Mouse (Mus musculus) kidney, embryonic 15.5 days (tissue): ENCODE measurements around the gene Inpp5b. TPM values are rescaled to one million over a fixed set of nuclear protein-coding genes. Genes with fewer than 3 reads are reported as not detected.
A peak's percentile ranks its signal among the peaks of the same experiment; 100 is the strongest.
"Not testable (repeated sequence)": the region's sequence is repeated elsewhere in the genome, so short reads cannot be mapped to it uniquely, and the experiment has no call there.

ENCODE experiments used
- ATAC-seq: fragments of 200-750 bp; cut with Nextera tagmentation; replicated peaks from 2 replicates; pipeline ENCODE4 v1.8.0; 2017; ENCODE audit warnings: moderate TSS enrichment; ENCODE audit not compliant: low FRiP score
- H3K27ac ChIP-seq: fragments of 300-500 bp; sonication (generic); 2 replicates; pipeline ENCODE4 v1.5.1; 2015; ENCODE audit warnings: mild to moderate bottlenecking, inconsistent platforms
- H3K27me3 ChIP-seq: fragments of 300-500 bp; sonication (generic); 2 replicates; pipeline ENCODE4 v1.6.1; 2015; ENCODE audit warnings: inconsistent platforms
- H3K36me3 ChIP-seq: fragments of 300-500 bp; sonication (generic); 2 replicates; pipeline ENCODE4 v1.6.1; 2015; ENCODE audit warnings: inconsistent platforms
- H3K4me1 ChIP-seq: fragments of 300-500 bp; sonication (generic); 2 replicates; pipeline ENCODE4 v1.6.1; 2015; ENCODE audit warnings: inconsistent platforms
- H3K4me2 ChIP-seq: fragments of 300-500 bp; sonication (generic); 2 replicates; pipeline ENCODE4 v1.6.1; 2015; ENCODE audit warnings: moderate library complexity, mild to moderate bottlenecking, inconsistent platforms
- H3K4me3 ChIP-seq: fragments of 300-500 bp; sonication (generic); replicated peaks from 2 replicates; pipeline ENCODE4 v1.5.1; 2015; ENCODE audit warnings: mild to moderate bottlenecking, inconsistent platforms
- H3K9ac ChIP-seq: fragments of 300-500 bp; sonication (generic); 2 replicates; pipeline ENCODE4 v1.6.1; 2015; ENCODE audit warnings: mild to moderate bottlenecking, inconsistent platforms
- H3K9me3 ChIP-seq: fragments of 300-500 bp; sonication (generic); replicated peaks from 2 replicates; pipeline ENCODE4 v1.6.1; 2016; ENCODE audit warnings: inconsistent platforms
- WGBS: fragments of 180-500 bp; shearing (Covaris S2); methylation state at CpG from one replicate; pipeline ENCODE4 v1.1.7; 2015; ENCODE audit warnings: mixed read lengths; 5-methylcytosine and 5-hydroxymethylcytosine counted together
- polyA plus RNA-seq: library from polyadenylated mRNA; unstranded; fragments of >200 nt; fragmentation: Nextera tagmentation; extraction: Ambion mirVana; gene quantifications from 2 replicates; pipeline ENCODE4 v1.2.1, GENCODE M21; 2015

The Inpp5b gene
- polyA plus RNA-seq, 1 experiment from 2014 or later, result 33.7 TPM

- no peaks in the 10 kb centered on the region for H3K27me3 ChIP-seq
- H3K4me2 ChIP-seq, result peak overlapping the region; percentile 48
- peaks cover 20% of the 10 kb centered on the region for H3K36me3 ChIP-seq
- peaks cover 81% of the 10 kb centered on the region for H3K4me1 ChIP-seq
- WGBS, result 10% methylated on average over 6 of the region's 6 CpGs
- H3K9me3 ChIP-seq, result no peaks in the 10 kb centered on the region
- ATAC-seq, result no peak
- peak overlapping the region; percentile 38 for H3K9ac ChIP-seq
- H3K4me3 ChIP-seq, result peak overlapping the region; percentile 12
- peak overlapping the region; percentile 95 for H3K27ac ChIP-seq
Observed at GRCm38 (mm10) chr4:124703881-124704796, 37.5 kb upstream of the Inpp5b start.

- Histone ChIP-seq H3K4me2 (peak overlapping the region; percentile 48), H3K36me3 (peaks cover 20% of the 10 kb centered on the region), H3K9ac (peak overlapping the region; percentile 38), H3K27me3 (no peaks in the 10 kb centered on the region), H3K4me1 (peaks cover 84% of the 10 kb centered on the region), H3K9me3 (no peaks in the 10 kb centered on the region), H3K27ac (peak overlapping the region; percentile 95), H3K4me3 (0 out of 2 replicates have a peak overlapping the region, but pooled peaks have one; percentile 12)
- 6% methylated on average over 11 of the region's 11 CpGs for WGBS
- ATAC-seq, result peak; percentile 16; the same call in 1 of the 2 replicates
Observed at GRCm38 (mm10) chr4:124704797-124705474, 36.7 kb upstream of the Inpp5b start.

- H3K27ac ChIP-seq, result peak overlapping the region; percentile 95
- H3K9me3 ChIP-seq, result no peaks in the 10 kb centered on the region
- H3K4me3 ChIP-seq, result no peak overlapping the region
- no peaks in the 10 kb centered on the region for H3K27me3 ChIP-seq
- peaks cover 86% of the 10 kb centered on the region for H3K4me1 ChIP-seq
- H3K36me3 ChIP-seq, result peaks cover 20% of the 10 kb centered on the region
- no peak overlapping the region for H3K9ac ChIP-seq
- ATAC-seq, result no peak
- WGBS, result 82% methylated on average over 23 of the region's 23 CpGs
- H3K4me2 ChIP-seq, result peak overlapping the region; percentile 48
Observed at GRCm38 (mm10) chr4:124705661-124706269, 35.9 kb upstream of the Inpp5b start.

- peaks cover 71% of the 10 kb centered on the region for H3K4me1 ChIP-seq
- not testable (repeated sequence) for H3K9ac ChIP-seq, H3K4me3 ChIP-seq, H3K9me3 ChIP-seq, ATAC-seq, H3K4me2 ChIP-seq, H3K27me3 ChIP-seq
- H3K27ac ChIP-seq, result peak overlapping the region; percentile 94; the same call in 1 of the 2 replicates
- WGBS, result 91% methylated on average over 25 of the region's 25 CpGs
- peaks cover 20% of the 10 kb centered on the region for H3K36me3 ChIP-seq
Observed at GRCm38 (mm10) chr4:124707381-124708199, 34.1 kb upstream of the Inpp5b start.

- H3K36me3 ChIP-seq, result peaks cover 20% of the 10 kb centered on the region
- peaks cover 68% of the 10 kb centered on the region for H3K4me1 ChIP-seq
- not testable (repeated sequence) for H3K9me3 ChIP-seq, ATAC-seq, H3K9ac ChIP-seq, H3K27me3 ChIP-seq
- peak overlapping the region; percentile 75 for H3K4me2 ChIP-seq
- WGBS, result 20% methylated on average over 1 of the region's 1 CpGs
- peak overlapping the region; percentile 42 for H3K4me3 ChIP-seq
- H3K27ac ChIP-seq, result peak overlapping the region; percentile 94
Observed at GRCm38 (mm10) chr4:124708200-124708517, 33.5 kb upstream of the Inpp5b start.

DNA sequence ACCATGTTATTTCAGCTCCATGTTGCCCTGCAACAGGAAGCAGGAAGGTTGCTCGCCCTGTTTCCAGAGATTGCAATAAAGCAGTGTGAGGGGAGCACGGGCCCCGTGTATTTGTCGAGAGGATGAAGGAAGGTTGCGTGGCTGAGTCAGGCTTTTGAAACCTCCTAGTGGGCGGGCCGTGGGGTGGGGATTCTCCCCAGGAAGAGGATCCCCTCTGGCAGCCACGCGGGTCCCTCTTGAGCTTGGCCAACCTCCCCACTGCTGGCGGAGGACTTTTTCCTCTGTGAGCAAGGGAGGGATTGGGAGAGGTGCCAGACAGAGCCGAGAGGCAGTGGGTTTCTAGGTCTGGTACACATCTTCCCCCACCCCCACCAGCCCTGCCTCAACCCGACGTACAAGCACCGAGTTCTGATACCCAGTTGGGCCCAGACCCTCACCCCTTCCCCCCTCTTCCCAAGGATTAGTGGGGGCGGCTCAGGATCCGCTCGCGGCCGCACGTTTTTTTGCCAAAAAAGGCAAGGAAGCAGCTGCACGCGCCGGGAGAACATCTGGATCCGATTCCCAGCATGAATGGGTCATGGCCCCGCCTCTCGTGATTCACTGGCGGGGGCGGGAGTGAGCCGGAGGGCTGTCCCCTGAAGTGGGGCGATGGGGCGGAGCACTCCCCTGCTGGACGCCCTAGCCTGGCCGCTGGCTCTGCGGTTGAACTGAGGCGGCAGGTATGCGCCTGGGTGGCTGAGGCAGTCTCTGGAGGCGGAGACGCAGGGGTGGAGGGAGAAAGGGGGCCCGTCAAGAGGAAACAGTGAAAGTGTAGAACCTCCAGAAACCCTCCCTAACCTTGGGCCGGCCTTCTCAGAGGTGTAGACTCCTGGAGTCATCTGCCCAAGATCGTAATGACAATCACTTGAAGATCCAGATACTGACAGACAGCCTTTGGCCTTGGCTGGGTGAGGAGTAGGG is 32.9 kb upstream of the Inpp5b start:
- Histone ChIP-seq H3K27me3 (no peaks in the 10 kb centered on the region), H3K36me3 (peaks cover 20% of the 10 kb centered on the region), H3K9me3 (no peaks in the 10 kb centered on the region), H3K9ac (0 out of 2 replicates have a peak overlapping the region, but pooled peaks have one; percentile 30), H3K4me3 (peak overlapping the region; percentile 42), H3K27ac (peak overlapping the region; percentile 94), H3K4me2 (peak overlapping the region; percentile 75), H3K4me1 (peaks cover 61% of the 10 kb centered on the region)
- ATAC-seq, result peak; percentile 88
- WGBS, result 2% methylated on average over 41 of the region's 41 CpGs

DNA sequence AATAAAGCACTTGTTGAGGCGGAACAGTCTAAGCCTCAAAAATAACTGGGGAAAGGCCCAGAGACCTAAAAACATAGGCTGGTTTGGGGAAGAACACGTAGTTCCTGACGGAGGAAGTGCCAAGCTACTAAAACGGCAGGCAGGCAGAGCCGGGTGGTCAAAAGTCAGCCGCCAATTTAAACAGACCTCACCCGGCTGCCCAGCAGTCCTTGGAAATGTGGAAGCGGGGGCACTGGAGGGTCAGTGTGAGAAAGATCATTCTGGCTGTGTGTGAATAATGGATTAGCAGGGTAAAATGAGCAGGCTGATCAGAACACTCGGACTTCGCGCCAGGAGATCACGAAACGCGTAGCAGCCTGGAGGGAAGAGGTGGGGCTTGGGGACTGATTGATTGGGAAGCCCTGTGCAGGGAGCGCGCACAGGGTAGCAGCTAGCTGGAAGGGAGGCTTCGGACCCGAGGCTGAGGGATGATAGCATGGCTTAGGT is 31.6 kb upstream of the Inpp5b start:
- H3K27me3 ChIP-seq, result no peaks in the 10 kb centered on the region
- peak overlapping the region; percentile 75 for H3K4me2 ChIP-seq
- peak overlapping the region; percentile 37; the same call in 1 of the 2 replicates for H3K9ac ChIP-seq
- H3K36me3 ChIP-seq, result peaks cover 20% of the 10 kb centered on the region
- H3K9me3 ChIP-seq, result no peaks in the 10 kb centered on the region
- peak overlapping the region; percentile 29 for H3K4me3 ChIP-seq
- WGBS, result 4% methylated on average over 18 of the region's 18 CpGs
- H3K4me1 ChIP-seq, result peaks cover 52% of the 10 kb centered on the region
- no peak for ATAC-seq
- peak overlapping the region; percentile 94 for H3K27ac ChIP-seq

DNA sequence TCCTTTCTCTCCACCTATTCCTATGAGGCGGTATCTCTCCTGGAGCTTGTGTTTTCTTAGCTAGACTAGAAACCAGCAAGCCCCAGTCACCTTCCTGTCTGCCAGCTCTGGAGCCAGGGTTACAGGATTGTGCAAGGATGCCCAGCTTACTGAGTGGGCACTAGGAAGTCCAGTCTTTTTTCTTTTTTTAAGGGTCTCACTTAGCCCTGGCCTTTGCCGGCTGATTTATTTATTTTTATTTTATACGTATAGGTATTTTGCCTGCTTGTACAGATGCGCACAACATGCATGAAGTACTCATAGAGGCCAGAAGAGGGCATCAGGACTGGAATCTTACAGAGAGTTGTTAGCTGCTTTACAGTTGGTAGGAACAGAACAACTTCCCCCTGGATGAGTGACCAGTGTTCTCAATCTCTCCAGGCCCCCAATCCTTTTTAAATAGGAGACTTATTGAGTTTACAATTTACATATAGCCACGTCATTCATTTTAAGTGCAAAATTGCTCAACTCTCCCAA is 30.8 kb upstream of the Inpp5b start:
- peak overlapping the region; percentile 75; the same call in 1 of the 2 replicates for H3K4me2 ChIP-seq
- H3K4me3 ChIP-seq, result no peak overlapping the region
- H3K27me3 ChIP-seq, result no peaks in the 10 kb centered on the region
- no peaks in the 10 kb centered on the region for H3K9me3 ChIP-seq
- H3K4me1 ChIP-seq, result peaks cover 51% of the 10 kb centered on the region
- peaks cover 20% of the 10 kb centered on the region for H3K36me3 ChIP-seq
- WGBS, result 13% methylated on average over 5 of the region's 5 CpGs
- no peak overlapping the region for H3K27ac ChIP-seq
- H3K9ac ChIP-seq, result no peak overlapping the region
- ATAC-seq, result no peak

- Histone ChIP-seq H3K4me1 (peaks cover 46% of the 10 kb centered on the region), H3K9ac (no peak overlapping the region), H3K27me3 (no peaks in the 10 kb centered on the region), H3K27ac (no peak overlapping the region), H3K36me3 (peaks cover 23% of the 10 kb centered on the region), H3K4me3 (no peak overlapping the region), H3K9me3 (no peaks in the 10 kb centered on the region), H3K4me2 (no peak overlapping the region)
- 85% methylated on average over 6 of the region's 6 CpGs for WGBS
- no peak for ATAC-seq
Observed at GRCm38 (mm10) chr4:124712618-124713017, 29.0 kb upstream of the Inpp5b start.

DNA sequence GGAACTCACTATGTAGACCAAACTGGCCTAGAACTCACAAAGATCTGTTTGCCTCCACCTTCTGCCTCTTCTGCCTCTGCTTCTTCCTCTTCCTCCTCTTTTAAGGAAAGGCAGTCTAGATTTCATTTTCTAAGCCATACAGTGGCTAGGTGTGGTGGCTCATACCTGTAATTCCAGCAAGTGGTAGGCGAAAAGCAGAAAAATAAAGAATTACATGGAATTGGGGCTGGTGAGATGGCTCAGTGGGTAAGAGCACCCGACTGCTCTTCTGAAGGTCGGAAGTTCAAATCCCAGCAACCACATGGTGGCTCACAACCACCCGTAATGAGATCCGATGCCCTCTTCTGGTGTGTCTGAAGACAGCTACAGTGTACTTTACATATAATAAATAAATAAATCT is 27.8 kb upstream of the Inpp5b start:
- not testable (repeated sequence) for H3K27me3 ChIP-seq, H3K9me3 ChIP-seq, ATAC-seq, H3K9ac ChIP-seq, H3K27ac ChIP-seq, H3K4me2 ChIP-seq, H3K4me3 ChIP-seq
- H3K4me1 ChIP-seq, result peaks cover 37% of the 10 kb centered on the region
- H3K36me3 ChIP-seq, result peaks cover 32% of the 10 kb centered on the region
- 71% methylated on average over 5 of the region's 5 CpGs for WGBS
